Mouse (Mus musculus) lung, adult 2 months (tissue): ENCODE results near the gene Kif1bp. TPM values are rescaled to one million over a fixed set of nuclear protein-coding genes. Genes with fewer than 3 reads are reported as not detected.
A peak's percentile ranks its signal among the peaks of the same experiment; 100 is the strongest.
"Not testable (repeated sequence)": the region's sequence is repeated elsewhere in the genome, so short reads cannot be mapped to it uniquely, and the experiment has no call there.

Source experiments
- DNase-seq: peaks from one replicate; pipeline ENCODE4 v3.0.0; 2022
- H3K4me1 ChIP-seq: fragments of 200-500 bp; 2 replicates; pipeline ENCODE4 v1.6.1; 2011; ENCODE audit warnings: low read length; ENCODE audit not compliant: control insufficient read depth, insufficient read depth
- H3K4me3 ChIP-seq: fragments of 200-500 bp; replicated peaks from 2 replicates; pipeline ENCODE3; 2011; ENCODE audit warnings: low read depth, mild to moderate bottlenecking, control low read depth, low read length; ENCODE audit errors: extremely low read depth
- CTCF ChIP-seq: fragments of 200-500 bp; IDR thresholded peaks from 2 replicates; pipeline ENCODE4 v1.5.1; 2011; ENCODE audit warnings: mild to moderate bottlenecking, low read length, control low read depth; ENCODE audit not compliant: insufficient read depth
- POLR2A ChIP-seq: fragments of 200-500 bp; IDR thresholded peaks from 2 replicates; pipeline ENCODE4 v1.6.1; 2011; ENCODE audit warnings: low read depth, mild to moderate bottlenecking, control low read depth, low read length, borderline replicate concordance; ENCODE audit errors: extremely low read depth
- WGBS: fragments of 180-500 bp; shearing (Covaris S2); methylation state at CpG from one replicate; pipeline ENCODE4 v1.1.7; 2018; 5-methylcytosine and 5-hydroxymethylcytosine counted together
- polyA plus RNA-seq: library from polyadenylated mRNA; depleted of rRNA; stranded (reverse); fragments of >200 nt; gene quantifications from 2 replicates; pipeline ENCODE4 v1.2.3, GENCODE M21; 2012; rRNA removed

Gene Kif1bp
- polyA plus RNA-seq, 1 experiment: 37.8 TPM

DNA sequence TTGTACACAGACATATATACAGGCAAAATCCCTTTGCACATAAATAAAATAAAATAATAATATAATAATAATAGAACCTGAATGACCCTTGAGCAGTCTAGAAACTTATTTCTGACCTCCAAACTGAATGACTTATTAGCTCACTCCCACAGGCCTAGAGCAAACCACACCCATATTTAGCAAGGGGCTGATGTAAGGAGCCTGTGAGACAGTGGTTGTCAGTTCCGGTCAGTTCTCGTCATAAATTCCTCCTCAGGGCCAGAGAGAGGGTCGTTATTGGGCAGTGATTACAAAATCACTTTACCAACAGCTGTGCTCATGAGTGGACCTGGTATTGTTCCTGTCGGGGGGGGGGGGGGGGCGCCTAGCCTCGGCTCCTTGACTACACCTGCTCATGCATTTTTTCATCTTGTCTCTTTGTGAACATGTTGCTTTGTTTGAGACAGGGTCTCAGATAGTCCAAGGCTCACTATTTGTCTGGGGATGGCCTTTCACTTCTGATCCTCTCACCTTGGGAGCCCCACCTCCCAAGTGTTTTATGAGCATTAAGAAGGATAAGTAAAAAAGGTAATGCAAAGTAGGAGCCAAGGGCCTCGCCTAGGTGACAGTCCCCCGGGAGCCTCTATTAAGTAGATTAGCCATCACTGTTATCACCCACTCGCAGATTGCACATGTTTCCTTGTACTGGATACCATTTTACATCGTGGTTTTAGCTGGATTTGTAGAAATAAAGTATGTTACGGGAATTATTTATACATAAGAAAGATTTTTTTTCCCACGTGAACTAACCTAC is 74.2 kb downstream of the Kif1bp start:
- 51% methylated on average over 12 of the region's 12 CpGs for WGBS
- no peak for DNase-seq
- Histone ChIP-seq H3K4me1 (peaks cover 3% of the 10 kb centered on the region; the same call in 1 of the 2 replicates), H3K4me3 (no peak overlapping the region)
- TF ChIP-seq POLR2A (no peak), CTCF (no peak)

DNA sequence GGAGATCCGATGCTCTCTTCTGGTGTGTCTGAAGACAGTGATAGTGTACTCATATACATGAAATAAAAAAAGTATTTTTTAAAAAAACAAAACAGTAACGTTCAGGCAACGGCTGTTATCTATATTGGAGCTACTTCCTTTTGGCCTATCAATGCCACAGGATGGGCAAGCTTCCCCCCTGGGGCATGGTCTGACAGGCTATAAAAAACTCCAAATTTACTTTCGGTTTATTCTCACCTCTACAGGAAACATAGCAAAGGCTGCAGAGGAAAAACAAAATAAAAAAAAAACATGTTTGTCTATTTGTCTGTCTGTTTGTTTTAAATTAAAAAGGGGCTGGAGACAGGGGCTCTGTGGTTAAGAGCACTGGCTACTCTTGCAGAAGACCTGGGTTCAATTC is 74.9 kb downstream of the Kif1bp start:
- TF ChIP-seq CTCF: no peak
- no peak for TF ChIP-seq POLR2A
- no peak for DNase-seq
- H3K4me1 ChIP-seq: peaks cover 3% of the 10 kb centered on the region; the same call in 1 of the 2 replicates
- H3K4me3 ChIP-seq: no peak overlapping the region
- 26% methylated on average over 4 of the region's 4 CpGs for WGBS

DNA sequence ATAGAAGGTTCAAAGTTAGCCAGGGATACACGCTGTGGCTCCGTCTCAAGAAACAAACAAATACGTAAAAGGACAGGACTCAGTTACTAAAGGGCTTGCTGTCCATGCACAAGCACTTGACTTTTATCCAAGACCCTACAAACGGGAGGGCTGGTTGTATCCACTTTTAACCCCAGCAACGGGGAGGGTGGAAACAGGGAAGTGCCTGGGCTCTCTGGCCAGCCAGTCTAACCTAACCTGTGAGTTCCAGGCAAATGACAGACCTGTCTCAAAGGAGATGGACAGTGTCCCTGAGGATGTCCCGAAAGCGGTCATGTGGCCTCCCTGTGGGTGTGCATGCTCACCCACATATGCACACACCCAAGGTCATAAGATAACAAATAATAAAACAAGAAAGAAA is 76.3 kb downstream of the Kif1bp start:
- WGBS: 68% methylated on average over 7 of the region's 7 CpGs
- TF ChIP-seq POLR2A: no peak
- TF ChIP-seq CTCF: no peak
- no peak for DNase-seq
- peaks cover 3% of the 10 kb centered on the region; the same call in 1 of the 2 replicates for H3K4me1 ChIP-seq
- H3K4me3 ChIP-seq: no peak overlapping the region

DNA sequence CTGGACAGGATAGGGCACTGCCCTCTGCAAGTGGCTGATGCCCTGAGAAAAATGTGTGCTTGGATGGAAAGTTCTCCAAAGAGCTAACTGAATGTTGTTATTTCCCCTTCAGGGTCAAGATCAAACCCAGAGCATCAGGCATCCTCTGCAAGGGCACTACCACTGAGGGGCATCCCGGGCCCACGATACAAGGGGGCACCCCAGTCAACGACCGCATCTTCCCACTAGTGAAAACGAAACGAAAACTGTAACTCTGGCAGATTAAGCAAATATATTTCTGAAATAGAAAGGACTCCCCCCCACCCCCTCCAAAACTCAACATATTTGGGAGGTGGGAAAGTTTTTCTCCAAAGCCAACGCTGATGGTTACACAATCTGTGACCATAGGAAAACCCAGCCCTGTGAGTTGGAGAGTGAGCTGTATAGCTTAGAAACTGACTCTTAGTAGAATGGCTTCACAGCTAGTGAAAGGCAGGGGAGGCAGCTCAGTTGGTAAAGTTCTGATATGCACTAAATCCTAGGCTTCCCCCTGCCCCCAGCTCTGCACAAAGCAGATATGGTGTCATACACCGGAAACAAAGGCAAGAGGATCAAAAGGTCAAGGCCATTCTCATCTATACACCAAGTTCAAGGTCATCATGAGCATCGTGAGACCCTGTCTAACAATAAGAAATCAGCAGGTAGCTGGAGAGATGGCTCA is 77.2 kb downstream of the Kif1bp start:
- Histone ChIP-seq H3K4me1 (peaks cover 3% of the 10 kb centered on the region; the same call in 1 of the 2 replicates), H3K4me3 (no peak overlapping the region)
- peak; percentile 14 for DNase-seq
- WGBS: 50% methylated on average over 9 of the region's 9 CpGs
- TF ChIP-seq POLR2A: no peak
- TF ChIP-seq CTCF: no peak

DNA sequence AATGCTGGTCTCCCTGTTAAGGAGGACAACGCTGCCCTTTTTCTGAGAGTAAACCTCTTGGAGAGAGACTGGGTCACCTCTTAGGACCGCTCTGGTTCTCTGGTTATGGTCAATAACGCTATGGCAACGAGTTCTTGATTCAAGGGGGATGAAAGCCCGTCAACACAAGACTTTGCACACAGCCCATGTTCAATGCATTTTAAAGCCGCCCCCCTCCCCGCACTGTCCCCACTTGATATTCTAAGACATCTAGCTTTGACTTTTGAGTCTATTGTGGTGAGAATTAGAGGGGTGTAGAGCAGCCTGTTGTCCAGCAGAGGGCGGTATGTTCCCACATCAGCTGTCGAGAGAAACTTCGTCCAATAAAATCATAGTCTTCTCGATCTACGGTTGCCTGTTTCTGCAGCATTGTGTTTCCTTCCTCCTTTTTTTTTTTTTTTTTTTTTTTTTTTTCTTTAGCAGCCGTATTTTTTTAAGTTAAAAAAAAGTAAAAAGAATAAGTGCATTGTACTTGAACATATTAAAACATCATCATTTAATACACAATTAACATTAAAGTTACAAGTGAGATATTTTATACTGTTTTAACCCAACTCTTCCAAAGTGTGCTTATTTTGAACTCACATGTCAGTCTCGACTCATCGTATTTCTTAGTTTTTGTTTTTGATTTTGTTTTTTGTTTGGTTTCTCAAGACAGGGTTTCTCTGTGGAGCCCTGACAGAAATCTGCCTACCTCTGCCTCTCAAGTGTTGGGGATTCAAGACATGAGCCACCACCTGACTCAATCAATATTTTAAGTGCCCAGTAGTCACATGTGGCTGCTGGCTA is 78.0 kb downstream of the Kif1bp start:
- TF ChIP-seq CTCF (peak; percentile 92), POLR2A (no peak)
- peak; percentile 57 for DNase-seq
- 20% methylated on average over 15 of the region's 15 CpGs for WGBS
- H3K4me1 ChIP-seq: peaks cover 3% of the 10 kb centered on the region; the same call in 1 of the 2 replicates
- no peak overlapping the region for H3K4me3 ChIP-seq

DNA sequence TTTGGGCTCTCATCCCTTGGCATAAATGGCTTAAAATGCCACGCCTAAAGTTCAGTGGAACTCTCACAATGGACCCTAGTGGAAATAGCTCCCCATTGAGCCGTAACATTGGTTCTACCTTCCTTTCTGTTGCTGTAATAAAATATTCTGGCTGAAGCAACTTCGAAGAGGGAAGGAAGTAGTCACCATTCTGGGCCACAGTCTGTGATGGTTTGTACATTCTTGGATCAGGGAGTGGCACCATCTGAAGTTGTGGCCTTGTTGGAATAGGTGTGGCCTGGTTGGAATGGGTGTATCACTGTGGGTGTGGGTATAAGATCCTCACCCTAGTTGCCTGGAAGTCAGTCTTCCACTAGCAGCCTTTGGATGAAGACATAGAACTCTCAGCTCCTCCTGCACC is 86.6 kb downstream of the Kif1bp start:
- H3K4me3 ChIP-seq, H3K4me1 ChIP-seq, DNase-seq: not testable (repeated sequence)
- WGBS: 69% methylated on average over 3 of the region's 3 CpGs

Other genes with a start within 250 kb of the Kif1bp start
- gene Hk1, start 198.5 kb downstream of the Kif1bp start, polyA plus RNA-seq: 34.2 and 45.5 TPM in 2 replicates
- gene Hkdc1, start 156.0 kb downstream of the Kif1bp start, polyA plus RNA-seq: 4.7 TPM in 2 replicates
- gene 4930507D05Rik, start 129.0 kb downstream of the Kif1bp start, polyA plus RNA-seq: 0.09 TPM in 1 of 2 replicates, not detected in the other
- gene Supv3l1, start 128.7 kb downstream of the Kif1bp start, polyA plus RNA-seq: 7.6 and 11.9 TPM in 2 replicates
- 7.7 and 13.9 TPM in 2 replicates for gene Vps26a, start 91.7 kb downstream of the Kif1bp start, polyA plus RNA-seq
- 48.6 and 82.7 TPM in 2 replicates for gene Srgn, start 51.0 kb downstream of the Kif1bp start, polyA plus RNA-seq
- gene Ddx21, start 23.8 kb upstream of the Kif1bp start, polyA plus RNA-seq: 7.2 and 13.4 TPM in 2 replicates
- 8.9 and 14.1 TPM in 2 replicates for gene Ddx50, start 72.8 kb upstream of the Kif1bp start, polyA plus RNA-seq
- gene Stox1, start 147.7 kb upstream of the Kif1bp start, polyA plus RNA-seq: 0.99 and 1.0 TPM in 2 replicates
- 30.9 and 41.9 TPM in 2 replicates for gene Ccar1, start 213.8 kb upstream of the Kif1bp start, polyA plus RNA-seq